21 mouse cellular contexts compared by ENCODE assay signal in the genomic region with DNA sequence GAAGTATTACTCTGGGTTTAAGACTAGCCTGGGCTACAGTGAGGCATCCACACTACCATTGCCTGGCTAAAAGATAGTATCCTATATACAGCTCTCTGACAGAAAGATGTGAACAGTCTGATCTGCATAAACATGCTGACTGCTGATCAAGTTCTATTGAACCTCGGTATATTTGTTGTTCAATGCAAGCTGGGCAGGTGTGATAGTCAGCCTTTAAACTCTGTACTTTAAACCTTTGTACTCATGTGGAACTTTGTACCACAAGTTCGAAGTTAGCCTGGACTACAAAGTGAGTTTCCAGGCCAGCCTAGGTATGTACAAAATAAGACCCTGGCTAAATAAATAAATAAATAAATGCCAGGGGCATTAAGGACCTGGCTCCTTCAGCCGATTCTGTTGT.
"Had no signal": no experiment of that assay in that cellular context is flagged by ENCODE, and none has a peak within 500 bp of the region (broad histone marks: within the 10 kb centered on the region; RNA-seq: fewer than 3 reads in every experiment).

No protein-coding gene starts in this region.

- ATAC-seq: hindbrain, postnatal 0 days; intestine, embryonic 16.5 days had no signal

- H3K4me3 ChIP-seq: heart, adult 2 months; heart, embryonic 13.5 days; heart, embryonic 15.5 days; hindbrain, embryonic 13.5 days; hindbrain, embryonic 15.5 days; limb, embryonic 13.5 days; limb, embryonic 15.5 days; liver, embryonic 13.5 days; liver, embryonic 15.5 days had no signal

- H3K4me2 ChIP-seq: heart, embryonic 11.5 days; heart, embryonic 13.5 days; heart, embryonic 15.5 days; hindbrain, embryonic 13.5 days; hindbrain, embryonic 15.5 days; limb, embryonic 13.5 days; limb, embryonic 15.5 days; liver, embryonic 13.5 days; liver, embryonic 15.5 days had no signal

- H3K9me3 ChIP-seq: heart, embryonic 13.5 days; heart, embryonic 15.5 days; hindbrain, embryonic 13.5 days; hindbrain, embryonic 15.5 days; limb, embryonic 13.5 days; limb, embryonic 15.5 days; liver, embryonic 13.5 days; liver, embryonic 15.5 days had no signal

- H3K27me3 ChIP-seq: heart, embryonic 13.5 days; heart, embryonic 15.5 days; hindbrain, embryonic 13.5 days; hindbrain, embryonic 15.5 days; limb, embryonic 13.5 days; limb, embryonic 15.5 days; liver, embryonic 13.5 days; liver, embryonic 15.5 days had no signal

- H3K4me1 ChIP-seq: heart, embryonic 13.5 days; heart, embryonic 15.5 days; hindbrain, embryonic 13.5 days; hindbrain, embryonic 15.5 days; limb, embryonic 13.5 days; limb, embryonic 15.5 days; liver, embryonic 13.5 days; liver, embryonic 15.5 days had no signal

- DNase-seq: gastrocnemius, postnatal 14 days; gastrocnemius, postnatal 36 days; heart, adult 2 months; heart, postnatal 14 days; heart, postnatal 36 days; kidney, adult 18-20 months; kidney, postnatal 10 days; layer of hippocampus, adult 9-11 months; layer of hippocampus, postnatal 36 days; left cerebral cortex, postnatal 4 days; liver, embryonic 13.5 days had no signal

- H3K9ac ChIP-seq: heart, embryonic 13.5 days; heart, embryonic 15.5 days; hindbrain, embryonic 13.5 days; hindbrain, embryonic 15.5 days; limb, embryonic 13.5 days; limb, embryonic 15.5 days; liver, embryonic 13.5 days; liver, embryonic 15.5 days had no signal

- H3K27ac ChIP-seq: heart, adult 2 months; heart, embryonic 13.5 days; heart, embryonic 15.5 days; hindbrain, embryonic 13.5 days; hindbrain, embryonic 15.5 days; hindbrain, postnatal 0 days; limb, embryonic 13.5 days; limb, embryonic 15.5 days; liver, embryonic 13.5 days; liver, embryonic 15.5 days had no signal
